Mouse (Mus musculus): ENCODE data around the gene Mgat4a. TPM values are rescaled to one million over a fixed set of nuclear protein-coding genes. Genes with fewer than 3 reads are reported as not detected.

Gene Mgat4a
- polyA plus RNA-seq, 1 experiment from 2014 or later: 7.0 TPM

GRCm38 (mm10) chr1:37409647-37410046, 131.2 kb downstream of the Mgat4a start:
- Histone ChIP-seq H3K27me3 (replicated peaks; ENCODE audit: control insufficient read depth, insufficient read depth, low read length) (no peaks in the 10 kb centered on the region), H3K9ac (ENCODE audit: low read length) (no peak overlapping the region), H3K4me1 (ENCODE audit: control insufficient read depth, insufficient read depth, low read length) (no peaks in the 10 kb centered on the region), H3K4me3 (ENCODE audit: low read depth, low read length) (no peak overlapping the region), H3K27ac (ENCODE audit: low read depth, low read length) (no peak overlapping the region), H3K36me3 (ENCODE audit: control insufficient read depth, insufficient read depth, low read length) (peaks cover 5% of the 10 kb centered on the region; the same call in 1 of the 2 replicates), H3K9me3 (replicated peaks; ENCODE audit: control insufficient read depth, low read length) (no peaks in the 10 kb centered on the region), H3K4me2 (ENCODE audit: low read length) (no peak overlapping the region)
- DNase-seq (ENCODE audit: low spot score): no peak
- no peak for ATAC-seq

GRCm38 (mm10) chr1:37408678-37409077, 132.1 kb downstream of the Mgat4a start:
- DNase-seq (ENCODE audit: low spot score): no peak
- Histone ChIP-seq H3K9ac (ENCODE audit: low read length) (no peak overlapping the region), H3K27me3 (replicated peaks; ENCODE audit: control insufficient read depth, insufficient read depth, low read length) (no peaks in the 10 kb centered on the region), H3K9me3 (replicated peaks; ENCODE audit: control insufficient read depth, low read length) (no peaks in the 10 kb centered on the region), H3K27ac (ENCODE audit: low read depth, low read length) (no peak overlapping the region), H3K36me3 (ENCODE audit: control insufficient read depth, insufficient read depth, low read length) (peaks cover 5% of the 10 kb centered on the region; the same call in 1 of the 2 replicates), H3K4me3 (ENCODE audit: low read depth, low read length) (no peak overlapping the region), H3K4me1 (ENCODE audit: control insufficient read depth, insufficient read depth, low read length) (no peaks in the 10 kb centered on the region), H3K4me2 (ENCODE audit: low read length) (no peak overlapping the region)
- no peak for ATAC-seq
- 72% methylated on average over 3 of the region's 3 CpGs for WGBS

- H3K9ac ChIP-seq (ENCODE audit: low read length): no peak overlapping the region
- peaks cover 5% of the 10 kb centered on the region; the same call in 1 of the 2 replicates for H3K36me3 ChIP-seq (ENCODE audit: control insufficient read depth, insufficient read depth, low read length)
- no peak for ATAC-seq
- no peaks in the 10 kb centered on the region for H3K27me3 ChIP-seq (replicated peaks; ENCODE audit: control insufficient read depth, insufficient read depth, low read length)
- no peak overlapping the region for H3K27ac ChIP-seq (ENCODE audit: low read depth, low read length)
- H3K4me3 ChIP-seq (ENCODE audit: low read depth, low read length): no peak overlapping the region
- no peaks in the 10 kb centered on the region for H3K9me3 ChIP-seq (replicated peaks; ENCODE audit: control insufficient read depth, low read length)
- DNase-seq (ENCODE audit: low spot score): no peak
- H3K4me2 ChIP-seq (ENCODE audit: low read length): no peak overlapping the region
- no peaks in the 10 kb centered on the region for H3K4me1 ChIP-seq (ENCODE audit: control insufficient read depth, insufficient read depth, low read length)
- 86% methylated on average over 8 of the region's 8 CpGs for WGBS
Observed at GRCm38 (mm10) chr1:37408059-37408458, 132.8 kb downstream of the Mgat4a start.

GRCm38 (mm10) chr1:37407228-37407627, 133.6 kb downstream of the Mgat4a start:
- ATAC-seq (no peak), DNase-seq (ENCODE audit: low spot score) (no peak)
- H3K27me3 ChIP-seq (replicated peaks; ENCODE audit: control insufficient read depth, insufficient read depth, low read length): no peaks in the 10 kb centered on the region
- H3K4me1 ChIP-seq (ENCODE audit: control insufficient read depth, insufficient read depth, low read length): no peaks in the 10 kb centered on the region
- H3K4me2 ChIP-seq (ENCODE audit: low read length): no peak overlapping the region
- no peak overlapping the region for H3K27ac ChIP-seq (ENCODE audit: low read depth, low read length)
- 90% methylated on average over 8 of the region's 8 CpGs for WGBS
- H3K9ac ChIP-seq (ENCODE audit: low read length): no peak overlapping the region
- peaks cover 5% of the 10 kb centered on the region; the same call in 1 of the 2 replicates for H3K36me3 ChIP-seq (ENCODE audit: control insufficient read depth, insufficient read depth, low read length)
- no peaks in the 10 kb centered on the region for H3K9me3 ChIP-seq (replicated peaks; ENCODE audit: control insufficient read depth, low read length)
- no peak overlapping the region for H3K4me3 ChIP-seq (ENCODE audit: low read depth, low read length)

GRCm38 (mm10) chr1:37405137-37405536, 135.7 kb downstream of the Mgat4a start:
- no peaks in the 10 kb centered on the region for H3K4me1 ChIP-seq (ENCODE audit: control insufficient read depth, insufficient read depth, low read length)
- H3K27ac ChIP-seq (ENCODE audit: low read depth, low read length): no peak overlapping the region
- no peak for ATAC-seq
- no peak overlapping the region for H3K4me3 ChIP-seq (ENCODE audit: low read depth, low read length)
- 80% methylated on average over 2 of the region's 2 CpGs for WGBS
- peaks cover 5% of the 10 kb centered on the region; the same call in 1 of the 2 replicates for H3K36me3 ChIP-seq (ENCODE audit: control insufficient read depth, insufficient read depth, low read length)
- no peaks in the 10 kb centered on the region for H3K9me3 ChIP-seq (replicated peaks; ENCODE audit: control insufficient read depth, low read length)
- H3K4me2 ChIP-seq (ENCODE audit: low read length): no peak overlapping the region
- no peak overlapping the region for H3K9ac ChIP-seq (ENCODE audit: low read length)
- H3K27me3 ChIP-seq (replicated peaks; ENCODE audit: control insufficient read depth, insufficient read depth, low read length): no peaks in the 10 kb centered on the region
- DNase-seq (ENCODE audit: low spot score): no peak

- Histone ChIP-seq H3K9ac (ENCODE audit: low read length) (no peak overlapping the region), H3K4me2 (ENCODE audit: low read length) (no peak overlapping the region), H3K36me3 (ENCODE audit: control insufficient read depth, insufficient read depth, low read length) (peaks cover 11% of the 10 kb centered on the region), H3K27me3 (replicated peaks; ENCODE audit: control insufficient read depth, insufficient read depth, low read length) (no peaks in the 10 kb centered on the region), H3K9me3 (replicated peaks; ENCODE audit: control insufficient read depth, low read length) (no peaks in the 10 kb centered on the region), H3K4me3 (ENCODE audit: low read depth, low read length) (no peak overlapping the region), H3K4me1 (ENCODE audit: control insufficient read depth, insufficient read depth, low read length) (no peaks in the 10 kb centered on the region), H3K27ac (ENCODE audit: low read depth, low read length) (no peak overlapping the region)
- DNase-seq (ENCODE audit: low spot score) (peak; percentile 63), ATAC-seq (no peak)
- 61% methylated on average over 4 of the region's 4 CpGs for WGBS
Observed at GRCm38 (mm10) chr1:37401687-37402086, 139.1 kb downstream of the Mgat4a start.

GRCm38 (mm10) chr1:37399734-37400133, 141.1 kb downstream of the Mgat4a start:
- Histone ChIP-seq H3K4me1 (ENCODE audit: control insufficient read depth, insufficient read depth, low read length) (no peaks in the 10 kb centered on the region), H3K9me3 (replicated peaks; ENCODE audit: control insufficient read depth, low read length) (no peaks in the 10 kb centered on the region), H3K27ac (ENCODE audit: low read depth, low read length) (no peak overlapping the region), H3K36me3 (ENCODE audit: control insufficient read depth, insufficient read depth, low read length) (peaks cover 24% of the 10 kb centered on the region), H3K4me2 (ENCODE audit: low read length) (no peak overlapping the region), H3K9ac (ENCODE audit: low read length) (no peak overlapping the region), H3K27me3 (replicated peaks; ENCODE audit: control insufficient read depth, insufficient read depth, low read length) (no peaks in the 10 kb centered on the region), H3K4me3 (ENCODE audit: low read depth, low read length) (no peak overlapping the region)
- DNase-seq (ENCODE audit: low spot score): no peak
- 88% methylated on average over 8 of the region's 8 CpGs for WGBS
- ATAC-seq: no peak

GRCm38 (mm10) chr1:37398961-37399360, 141.9 kb downstream of the Mgat4a start:
- no peak for ATAC-seq
- no peaks in the 10 kb centered on the region for H3K4me1 ChIP-seq (ENCODE audit: control insufficient read depth, insufficient read depth, low read length)
- H3K36me3 ChIP-seq (ENCODE audit: control insufficient read depth, insufficient read depth, low read length): peaks cover 24% of the 10 kb centered on the region

GRCm38 (mm10) chr1:37396481-37396880, 144.3 kb downstream of the Mgat4a start:
- Histone ChIP-seq H3K36me3 (ENCODE audit: control insufficient read depth, insufficient read depth, low read length) (peaks cover 31% of the 10 kb centered on the region), H3K27me3 (replicated peaks; ENCODE audit: control insufficient read depth, insufficient read depth, low read length) (no peaks in the 10 kb centered on the region), H3K9me3 (replicated peaks; ENCODE audit: control insufficient read depth, low read length) (no peaks in the 10 kb centered on the region), H3K27ac (ENCODE audit: low read depth, low read length) (no peak overlapping the region), H3K4me1 (ENCODE audit: control insufficient read depth, insufficient read depth, low read length) (no peaks in the 10 kb centered on the region), H3K4me2 (ENCODE audit: low read length) (no peak overlapping the region), H3K4me3 (ENCODE audit: low read depth, low read length) (no peak overlapping the region), H3K9ac (ENCODE audit: low read length) (no peak overlapping the region)
- DNase-seq (ENCODE audit: low spot score): no peak
- no peak for ATAC-seq
- 59% methylated on average over 1 of the region's 1 CpGs for WGBS

More at GRCm38 (mm10) chr1:37398961-37399360, 141.9 kb downstream of the Mgat4a start:
- WGBS: 80% methylated on average over 3 of the region's 3 CpGs
- DNase-seq (ENCODE audit: low spot score): no peak
- Histone ChIP-seq H3K9ac (ENCODE audit: low read length) (no peak overlapping the region), H3K4me2 (ENCODE audit: low read length) (no peak overlapping the region), H3K9me3 (replicated peaks; ENCODE audit: control insufficient read depth, low read length) (no peaks in the 10 kb centered on the region), H3K27me3 (replicated peaks; ENCODE audit: control insufficient read depth, insufficient read depth, low read length) (no peaks in the 10 kb centered on the region), H3K4me3 (ENCODE audit: low read depth, low read length) (no peak overlapping the region), H3K27ac (ENCODE audit: low read depth, low read length) (no peak overlapping the region)
